Mouse (Mus musculus): ENCODE data around the gene Olfr1513. TPM values are rescaled to one million over a fixed set of nuclear protein-coding genes. Genes with fewer than 3 reads are reported as not detected.

Olfr1513 gene
- polyA plus RNA-seq, 1 experiment from 2014 or later: not detected

Other genes with a start within 250 kb of the Olfr1513 start
- gene Rpgrip1, start 245.7 kb downstream of the Olfr1513 start, polyA plus RNA-seq (2014; fragmentation: Nextera tagmentation; extraction: Ambion mirVana): 119 and 124 TPM in 2 replicates
- gene Supt16, start 159.0 kb downstream of the Olfr1513 start, polyA plus RNA-seq (2014; fragmentation: Nextera tagmentation; extraction: Ambion mirVana): 82.9 and 90.9 TPM in 2 replicates
- 55.4 and 58.6 TPM in 2 replicates for gene Chd8, start 98.6 kb downstream of the Olfr1513 start, polyA plus RNA-seq (2014; fragmentation: Nextera tagmentation; extraction: Ambion mirVana)
- gene Tox4, start 77.3 kb downstream of the Olfr1513 start, polyA plus RNA-seq (2014; fragmentation: Nextera tagmentation; extraction: Ambion mirVana): 48.5 and 52.3 TPM in 2 replicates
- gene Rab2b, start 76.9 kb downstream of the Olfr1513 start, polyA plus RNA-seq (2014; fragmentation: Nextera tagmentation; extraction: Ambion mirVana): 24.8 and 29.1 TPM in 2 replicates
- 45.5 and 47.7 TPM in 2 replicates for gene Mettl3, start 51.3 kb downstream of the Olfr1513 start, polyA plus RNA-seq (2014; fragmentation: Nextera tagmentation; extraction: Ambion mirVana)
- gene Sall2, start 27.6 kb downstream of the Olfr1513 start, polyA plus RNA-seq (2014; fragmentation: Nextera tagmentation; extraction: Ambion mirVana): 30.2 and 37.4 TPM in 2 replicates
- not detected in 2 replicates for gene Olfr1512, start 22.8 kb upstream of the Olfr1513 start, polyA plus RNA-seq (2014; fragmentation: Nextera tagmentation; extraction: Ambion mirVana)
- not detected in 2 replicates for gene Olfr1511, start 41.0 kb upstream of the Olfr1513 start, polyA plus RNA-seq (2014; fragmentation: Nextera tagmentation; extraction: Ambion mirVana)
- gene Olfr1510, start 58.0 kb upstream of the Olfr1513 start, polyA plus RNA-seq (2014; fragmentation: Nextera tagmentation; extraction: Ambion mirVana): not detected in 2 replicates
- gene Olfr1509, start 86.6 kb upstream of the Olfr1513 start, polyA plus RNA-seq (2014; fragmentation: Nextera tagmentation; extraction: Ambion mirVana): not detected in 2 replicates
- not detected in 2 replicates for gene Olfr1508, start 111.1 kb upstream of the Olfr1513 start, polyA plus RNA-seq (2014; fragmentation: Nextera tagmentation; extraction: Ambion mirVana)
- not detected in 2 replicates for gene Olfr1507, start 139.3 kb upstream of the Olfr1513 start, polyA plus RNA-seq (2014; fragmentation: Nextera tagmentation; extraction: Ambion mirVana)